23 mouse cellular contexts compared by ENCODE assay signal in the genomic region with DNA sequence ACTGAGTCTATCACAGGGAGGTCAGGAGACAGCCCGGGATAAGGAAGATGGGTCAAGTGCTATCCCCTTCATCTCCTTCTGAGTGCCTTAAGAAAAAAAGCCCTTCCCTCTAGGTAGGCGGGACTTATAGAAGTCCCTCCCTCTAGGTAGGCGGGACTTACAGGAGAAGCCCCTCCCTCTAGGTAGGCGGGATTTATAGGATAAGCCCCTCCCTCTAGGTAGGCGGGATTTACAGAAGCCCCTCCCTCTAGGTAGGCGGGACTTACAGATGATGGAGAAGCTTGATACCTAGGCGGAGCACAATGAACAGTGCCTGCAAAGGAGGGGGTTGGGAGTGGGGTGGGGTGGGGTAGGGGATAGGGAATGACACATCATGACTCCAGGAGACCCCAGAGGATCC. TPM values are rescaled to one million over a fixed set of nuclear protein-coding genes. Genes with fewer than 3 reads are reported as not detected.
A peak's percentile ranks its signal among the peaks of the same experiment; 100 is the strongest.
DNase-seq lines count a peak whose midpoint lies in the region; ATAC-seq and TF ChIP-seq lines count a peak whose summit lies in the region.
"Had no signal": no experiment of that assay in that cellular context is flagged by ENCODE, and none has a peak within 500 bp of the region (broad histone marks: within the 10 kb centered on the region; RNA-seq: fewer than 3 reads in every experiment).

No protein-coding gene starts in this region.

- H3K9me3 ChIP-seq in ES-E14 (ENCODE audit: control insufficient read depth, insufficient read depth, low read depth, low read length): no peaks in the 10 kb centered on the region
- no peaks in the 10 kb centered on the region for H3K9me3 ChIP-seq in forebrain, postnatal 0 days (ENCODE audit: low read length)
- H3K9me3 ChIP-seq: embryonic facial prominence, embryonic 15.5 days; forebrain, embryonic 10.5 days; heart, embryonic 10.5 days; neural tube, embryonic 12.5 days; stomach, embryonic 15.5 days had no signal

- H3K4me2 ChIP-seq in forebrain, postnatal 0 days (ENCODE audit: low read depth): no peak overlapping the region
- H3K4me2 ChIP-seq: embryonic facial prominence, embryonic 15.5 days; neural tube, embryonic 12.5 days; stomach, embryonic 15.5 days had no signal

- H3K4me3 ChIP-seq in ES-E14 (ENCODE audit: insufficient read depth in 1 of 2, low read depth in 1 of 2, low read length in 2 of 2, poor library complexity in 1 of 2, severe bottlenecking in 1 of 2): no peak overlapping the region
- H3K4me3 ChIP-seq in forebrain, postnatal 0 days (ENCODE audit: low read depth, low read length): no peak overlapping the region
- H3K4me3 ChIP-seq: embryonic facial prominence, embryonic 15.5 days; forebrain, embryonic 10.5 days; heart, embryonic 10.5 days; neural tube, embryonic 12.5 days; stomach, embryonic 15.5 days had no signal

- peak; percentile 63 for DNase-seq in CD4-positive helper T cell, adult 2 months (ENCODE audit: low read depth, low spot score)
- DNase-seq in ES-E14 (ENCODE audit: low read depth, low spot score): peak; percentile 27
- peak; percentile 1 for DNase-seq in c-Kit-negative CD71-positive TER-119-positive erythroid progenitor cells, embryonic 14.5 days (ENCODE audit: low read depth, low spot score)
- DNase-seq in retina, embryonic 14.5 days (ENCODE audit: low spot score): peak; percentile 10
- no peak for DNase-seq in heart, adult 18-20 months
- no peak for DNase-seq in forebrain, postnatal 0 days
- no peak for DNase-seq in spleen, postnatal 36 days (ENCODE audit: low spot score in 2 of 2)
- DNase-seq: adrenal gland, postnatal 25 days; cerebellum, adult 9-10 months; embryo, embryonic 11 days; gastrocnemius, postnatal 10 days; heart, postnatal 14 days; kidney, adult 8-10 months; kidney, postnatal 36 days; layer of hippocampus, adult 9-11 months had no signal

- H3K27ac ChIP-seq in ES-E14 (ENCODE audit: insufficient read depth, low read depth, low read length, poor library complexity, severe bottlenecking): no peak overlapping the region
- no peak overlapping the region for H3K27ac ChIP-seq in forebrain, postnatal 0 days (ENCODE audit: low read depth, low read length)
- H3K27ac ChIP-seq: embryonic facial prominence, embryonic 15.5 days; forebrain, embryonic 10.5 days; hindbrain, postnatal 0 days; neural tube, embryonic 12.5 days; stomach, embryonic 15.5 days had no signal

- TF ChIP-seq CTCF in forebrain, postnatal 0 days (IDR thresholded peaks at IDR 0.05; ENCODE audit: low read depth): no peak

- no peak overlapping the region for H3K9ac ChIP-seq in ES-E14 (ENCODE audit: insufficient read depth, low read depth, low read length, poor library complexity, severe bottlenecking)
- no peak overlapping the region for H3K9ac ChIP-seq in forebrain, postnatal 0 days
- H3K9ac ChIP-seq: embryonic facial prominence, embryonic 15.5 days; neural tube, embryonic 12.5 days; stomach, embryonic 15.5 days had no signal

- no peaks in the 10 kb centered on the region for H3K36me3 ChIP-seq in ES-E14 (ENCODE audit: control insufficient read depth, insufficient read depth, low read length, poor library complexity, severe bottlenecking)
- H3K36me3 ChIP-seq in forebrain, postnatal 0 days (ENCODE audit: insufficient read depth): no peaks in the 10 kb centered on the region
- H3K36me3 ChIP-seq: embryonic facial prominence, embryonic 15.5 days; forebrain, embryonic 10.5 days; heart, embryonic 10.5 days; neural tube, embryonic 12.5 days; stomach, embryonic 15.5 days had no signal

- in situ Hi-C loops in ES-E14 (cut with MboI; ENCODE audit: low sequenced_read_pairs in 2 of 2, unreplicated experiment in 2 of 2): no loop called here

- no peaks in the 10 kb centered on the region for H3K4me1 ChIP-seq in ES-E14 (ENCODE audit: control insufficient read depth in 2 of 2, insufficient read depth in 2 of 2, low read length in 2 of 2, poor library complexity in 1 of 2)
- no peaks in the 10 kb centered on the region for H3K4me1 ChIP-seq in forebrain, postnatal 0 days (ENCODE audit: insufficient read depth)
- H3K4me1 ChIP-seq: embryonic facial prominence, embryonic 15.5 days; neural tube, embryonic 12.5 days had no signal

- 76% methylated on average over 7 of the region's 7 CpGs for WGBS in forebrain, postnatal 0 days

- H3K27me3 ChIP-seq in forebrain, postnatal 0 days (ENCODE audit: insufficient read depth, low read length): no peaks in the 10 kb centered on the region
- H3K27me3 ChIP-seq: neural tube, embryonic 12.5 days; stomach, embryonic 15.5 days had no signal

- no peak for ATAC-seq in forebrain, postnatal 0 days
- ATAC-seq: hindbrain, postnatal 0 days had no signal

TF ChIP-seq in ES-E14, 5 proteins besides CTCF, POLR2A, EP300 and RAD21:
- TF ChIP-seq CHD2 (IDR thresholded peaks at IDR 0.05; ENCODE audit: low read depth, low read length) (no peak), MAFK (IDR thresholded peaks at IDR 0.05; ENCODE audit: insufficient read depth, low read depth, low read length) (no peak), ZNF384 (IDR thresholded peaks at IDR 0.05; ENCODE audit: low read depth, low read length) (no peak), ZC3H11A (IDR thresholded peaks at IDR 0.05; ENCODE audit: borderline replicate concordance, low read depth, low read length) (no peak), HCFC1 (IDR thresholded peaks at IDR 0.05; ENCODE audit: borderline replicate concordance, insufficient read depth, low read length) (no peak)

RNA-seq across cellular contexts. Expression of a gene that starts 11.7 kb away (rescaled TPM):
- 0.49 and 0.63 TPM in 2 replicates for total RNA-seq in ES-E14 (2012; rRNA removed)
- total RNA-seq in heart, adult 18-20 months (2021): not detected
- 0.19 TPM in 1 of 2 replicates, not detected in the other for total RNA-seq in forebrain, postnatal 0 days (2014; rRNA removed)
- polyA plus RNA-seq in forebrain, postnatal 0 days (2015; fragmentation: Nextera tagmentation; extraction: Ambion mirVana): 0.07 and 0.08 TPM in 2 replicates
- total RNA-seq: heart, postnatal 14 days; left cerebral cortex, postnatal 14 days; midbrain, postnatal 0 days had no signal

RNA-seq across cellular contexts. Expression of a gene that starts 15.0 kb away (rescaled TPM):
- 0.62 TPM in 1 of 2 replicates, not detected in the other for total RNA-seq in ES-E14 (2012; rRNA removed)
- 1 to 10 TPM in 1 of 2 experiments, under 1 TPM in 1; 0.55 to 2.4 TPM for total RNA-seq in heart, adult 18-20 months (2021)
- 0.14 TPM in 1 of 2 replicates, not detected in the other for total RNA-seq in forebrain, postnatal 0 days (2014; rRNA removed)
- 0.03 and 0.22 TPM in 2 replicates for polyA plus RNA-seq in forebrain, postnatal 0 days (2015; fragmentation: Nextera tagmentation; extraction: Ambion mirVana)
- polyA plus RNA-seq: forebrain, embryonic 10.5 days; heart, embryonic 10.5 days; neural tube, embryonic 12.5 days had no signal

RNA-seq across cellular contexts. Expression of a gene that starts 51.1 kb away (rescaled TPM):
- total RNA-seq in ES-E14 (2012; rRNA removed): 1.1 and 1.8 TPM in 2 replicates
- total RNA-seq in heart, adult 18-20 months (2021): 1 to 10 TPM; 7.8 to 7.9 TPM
- total RNA-seq in forebrain, postnatal 0 days (2014; rRNA removed): 2.0 and 4.0 TPM in 2 replicates
- 9.6 and 10.2 TPM in 2 replicates for polyA plus RNA-seq in forebrain, postnatal 0 days (2015; fragmentation: Nextera tagmentation; extraction: Ambion mirVana)

RNA-seq across cellular contexts. Expression of a gene that starts 51.7 kb away (rescaled TPM):
- 24.7 and 28.0 TPM in 2 replicates for total RNA-seq in ES-E14 (2012; rRNA removed)
- 10 to 100 TPM; 22.5 to 23.7 TPM for total RNA-seq in heart, adult 18-20 months (2021)
- total RNA-seq in forebrain, postnatal 0 days (2014; rRNA removed): 148 and 153 TPM in 2 replicates
- polyA plus RNA-seq in forebrain, postnatal 0 days (2015; fragmentation: Nextera tagmentation; extraction: Ambion mirVana): 146 and 152 TPM in 2 replicates

Comparison
In these comparisons a context has a peak if more than half of its experiments do, and no peak if none do; other contexts are left out.
1. DNase-seq: peak in CD4-positive helper T cell, adult 2 months (single experiment), ES-E14 (single experiment), c-Kit-negative CD71-positive TER-119-positive erythroid progenitor cells, embryonic 14.5 days (single experiment) and retina, embryonic 14.5 days (single experiment); none in heart, adult 18-20 months (0 of 2), forebrain, postnatal 0 days (single experiment) and spleen, postnatal 36 days (0 of 2).